Mouse (Mus musculus): Measurements from ENCODE around the gene Tssk3. TPM values are rescaled to one million over a fixed set of nuclear protein-coding genes. Genes with fewer than 3 reads are reported as not detected.

Tssk3 gene
- polyA plus RNA-seq, 1 experiment, result not detected

DNA sequence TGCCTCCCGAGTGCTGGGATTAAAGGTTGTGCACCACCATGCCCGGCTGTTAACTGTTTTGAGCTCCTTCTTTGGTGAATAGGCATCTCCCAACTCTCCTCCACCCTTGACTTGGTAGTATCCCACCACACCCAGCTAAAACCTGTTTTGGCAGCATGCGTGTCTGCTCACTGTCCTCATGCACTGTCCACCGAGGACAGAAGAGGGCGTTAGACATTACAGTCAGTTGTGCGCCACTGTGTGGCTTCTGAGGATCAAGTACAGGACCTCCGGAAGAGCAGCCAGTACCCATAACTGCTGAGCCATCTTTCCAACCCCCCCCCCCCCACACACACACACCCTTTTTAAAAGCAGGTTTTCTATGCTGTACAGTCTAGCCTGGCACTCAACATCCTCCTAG is 3.9 kb upstream of the Tssk3 start:
- no peak overlapping the region for H3K27ac ChIP-seq (ENCODE audit: control insufficient read depth, insufficient read depth, low read length)
- DNase-seq, result no peak
- 82% methylated on average over 7 of the region's 7 CpGs for WGBS

DNA sequence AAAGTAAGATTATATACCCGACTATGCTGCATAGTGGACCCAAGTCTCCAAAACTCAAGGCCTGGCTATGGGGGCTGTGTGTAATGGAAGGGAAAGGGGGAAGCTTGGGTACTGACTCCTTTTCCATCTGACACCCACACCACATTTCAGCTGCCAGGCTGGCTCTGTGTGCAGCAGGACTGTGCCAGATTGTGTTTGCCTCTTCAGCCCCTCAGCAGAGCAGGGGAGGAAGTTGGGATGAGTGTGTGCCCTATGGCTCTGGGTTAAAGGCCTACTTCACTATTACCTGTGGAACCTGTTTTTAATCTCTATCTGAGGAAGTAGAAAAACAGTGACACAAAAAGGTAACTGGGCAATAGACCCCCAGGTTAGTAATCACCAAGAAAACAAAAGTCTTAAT is 9.7 kb downstream of the Tssk3 start:
- no peak for DNase-seq
- 93% methylated on average over 1 of the region's 1 CpGs for WGBS
- TF ChIP-seq POLR2A (IDR thresholded peaks at IDR 0.05; ENCODE audit: control insufficient read depth, extremely low read depth, insufficient read depth, low read length, poor library complexity), result no peak
- no peak for TF ChIP-seq CTCF (IDR thresholded peaks at IDR 0.05; ENCODE audit: borderline replicate concordance, control insufficient read depth, extremely low read depth, insufficient read depth, low read length, poor library complexity)

More for the DNA sequence above, 3.9 kb upstream of the Tssk3 start:
- Histone ChIP-seq H3K27me3 (ENCODE audit: control insufficient read depth, insufficient read depth, low read length) (no peaks in the 10 kb centered on the region; the same call in 1 of the 2 replicates), H3K4me1 (replicated peaks; ENCODE audit: control insufficient read depth, insufficient read depth, low read length) (peaks cover 21% of the 10 kb centered on the region), H3K36me3 (ENCODE audit: control insufficient read depth, insufficient read depth, low read length) (no peaks in the 10 kb centered on the region), H3K4me3 (ENCODE audit: control insufficient read depth, insufficient read depth, low read length) (no peak overlapping the region)
- TF ChIP-seq CTCF (IDR thresholded peaks at IDR 0.05; ENCODE audit: borderline replicate concordance, control insufficient read depth, extremely low read depth, insufficient read depth, low read length, poor library complexity) (no peak), POLR2A (IDR thresholded peaks at IDR 0.05; ENCODE audit: control insufficient read depth, extremely low read depth, insufficient read depth, low read length, poor library complexity) (no peak)

DNA sequence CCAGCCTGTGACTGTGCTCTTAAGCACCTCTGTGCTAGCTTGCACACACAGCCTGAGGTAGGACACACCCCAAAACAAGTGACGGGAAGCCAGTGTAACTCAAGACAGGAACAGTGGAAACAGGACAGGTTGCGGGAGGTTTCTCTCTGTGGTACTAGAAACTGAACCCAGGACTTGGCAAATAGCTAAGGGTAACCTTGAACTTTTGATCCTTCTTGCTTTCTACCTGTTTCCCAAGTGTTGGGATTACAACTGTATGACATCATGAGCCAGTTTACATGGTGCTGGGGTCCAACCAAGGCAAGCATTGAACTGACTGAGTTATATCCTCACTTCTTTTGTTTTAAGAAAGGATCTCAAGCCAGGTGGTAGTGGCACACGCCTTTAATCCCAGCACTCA is 11.0 kb downstream of the Tssk3 start:
- no peaks in the 10 kb centered on the region for H3K4me1 ChIP-seq (replicated peaks; ENCODE audit: control insufficient read depth, insufficient read depth, low read length)
- no peak for TF ChIP-seq POLR2A (IDR thresholded peaks at IDR 0.05; ENCODE audit: control insufficient read depth, extremely low read depth, insufficient read depth, low read length, poor library complexity)
- H3K27ac ChIP-seq (ENCODE audit: control insufficient read depth, insufficient read depth, low read length), result no peak overlapping the region
- DNase-seq, result no peak
- peaks cover 28% of the 10 kb centered on the region for H3K36me3 ChIP-seq (ENCODE audit: control insufficient read depth, insufficient read depth, low read length)
- no peak overlapping the region for H3K4me3 ChIP-seq (ENCODE audit: control insufficient read depth, insufficient read depth, low read length)
- WGBS, result 94% methylated on average over 3 of the region's 3 CpGs
- no peaks in the 10 kb centered on the region for H3K27me3 ChIP-seq (ENCODE audit: control insufficient read depth, insufficient read depth, low read length)

More for the DNA sequence above, 9.7 kb downstream of the Tssk3 start:
- Histone ChIP-seq H3K36me3 (ENCODE audit: control insufficient read depth, insufficient read depth, low read length) (peaks cover 31% of the 10 kb centered on the region), H3K4me1 (replicated peaks; ENCODE audit: control insufficient read depth, insufficient read depth, low read length) (no peaks in the 10 kb centered on the region), H3K27me3 (ENCODE audit: control insufficient read depth, insufficient read depth, low read length) (no peaks in the 10 kb centered on the region), H3K27ac (ENCODE audit: control insufficient read depth, insufficient read depth, low read length) (no peak overlapping the region), H3K4me3 (ENCODE audit: control insufficient read depth, insufficient read depth, low read length) (no peak overlapping the region)

DNA sequence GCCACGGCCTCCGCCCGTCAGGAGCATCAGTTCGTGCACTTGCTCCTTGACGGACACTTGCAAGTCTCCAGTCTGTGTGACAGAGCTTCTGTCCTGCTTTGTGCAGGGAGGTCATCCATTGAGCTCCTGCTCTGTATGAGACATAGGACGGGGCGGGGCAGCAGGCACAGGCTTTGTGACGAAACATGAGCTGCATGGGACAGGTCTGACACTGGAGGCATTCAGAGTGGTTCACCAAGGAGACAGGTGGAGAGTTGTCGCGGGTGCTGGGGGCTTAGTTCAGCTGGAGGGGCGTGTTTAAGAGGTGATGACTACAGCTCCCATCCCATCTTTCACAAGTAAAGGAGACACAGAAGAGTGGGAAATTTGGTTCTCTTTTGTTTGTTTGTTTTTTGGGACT is 14.8 kb downstream of the Tssk3 start:
- no peaks in the 10 kb centered on the region for H3K4me1 ChIP-seq (replicated peaks; ENCODE audit: control insufficient read depth, insufficient read depth, low read length)
- WGBS, result 96% methylated on average over 11 of the region's 11 CpGs
- TF ChIP-seq CTCF (IDR thresholded peaks at IDR 0.05; ENCODE audit: borderline replicate concordance, control insufficient read depth, extremely low read depth, insufficient read depth, low read length, poor library complexity) (no peak), POLR2A (IDR thresholded peaks at IDR 0.05; ENCODE audit: control insufficient read depth, extremely low read depth, insufficient read depth, low read length, poor library complexity) (no peak)
- H3K36me3 ChIP-seq (ENCODE audit: control insufficient read depth, insufficient read depth, low read length), result peaks cover 47% of the 10 kb centered on the region
- no peak for DNase-seq
- H3K27me3 ChIP-seq (ENCODE audit: control insufficient read depth, insufficient read depth, low read length), result no peaks in the 10 kb centered on the region
- no peak overlapping the region for H3K4me3 ChIP-seq (ENCODE audit: control insufficient read depth, insufficient read depth, low read length)
- no peak overlapping the region for H3K27ac ChIP-seq (ENCODE audit: control insufficient read depth, insufficient read depth, low read length)

DNA sequence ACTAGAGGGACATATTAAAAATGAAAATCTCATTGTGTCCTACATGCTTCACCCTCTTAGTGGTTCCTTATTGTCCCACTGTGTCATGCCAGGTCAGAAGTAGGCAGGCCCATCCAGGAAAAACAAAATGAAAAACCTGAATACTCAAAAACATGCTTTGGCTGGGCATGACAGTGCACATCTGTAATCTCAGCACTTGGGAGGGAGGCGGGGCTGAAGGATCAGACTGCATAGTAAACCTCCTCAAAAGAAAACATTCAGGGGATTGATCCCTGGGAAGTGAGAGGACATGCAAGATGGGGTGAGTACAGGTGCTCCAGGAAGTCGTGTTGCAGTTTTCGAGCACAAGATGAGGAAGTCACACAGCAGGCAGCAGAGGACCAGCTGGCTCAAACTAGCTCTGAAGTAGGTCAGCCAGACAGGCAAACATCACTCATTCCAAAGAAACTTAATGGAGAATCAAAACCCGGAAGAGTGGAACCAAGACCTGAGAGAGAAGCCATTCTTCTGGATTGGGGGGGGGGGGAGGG is 26.5 kb downstream of the Tssk3 start:
- H3K36me3 ChIP-seq (ENCODE audit: control insufficient read depth, insufficient read depth, low read length), result peaks cover 38% of the 10 kb centered on the region
- no peak for DNase-seq
- no peak for TF ChIP-seq CTCF (IDR thresholded peaks at IDR 0.05; ENCODE audit: borderline replicate concordance, control insufficient read depth, extremely low read depth, insufficient read depth, low read length, poor library complexity)
- no peak for TF ChIP-seq POLR2A (IDR thresholded peaks at IDR 0.05; ENCODE audit: control insufficient read depth, extremely low read depth, insufficient read depth, low read length, poor library complexity)
- WGBS, result 73% methylated on average over 4 of the region's 4 CpGs
- H3K4me1 ChIP-seq (replicated peaks; ENCODE audit: control insufficient read depth, insufficient read depth, low read length), result peaks cover 9% of the 10 kb centered on the region
- no peak overlapping the region for H3K27ac ChIP-seq (ENCODE audit: control insufficient read depth, insufficient read depth, low read length)
- no peak overlapping the region for H3K4me3 ChIP-seq (ENCODE audit: control insufficient read depth, insufficient read depth, low read length)
- no peaks in the 10 kb centered on the region for H3K27me3 ChIP-seq (ENCODE audit: control insufficient read depth, insufficient read depth, low read length)

DNA sequence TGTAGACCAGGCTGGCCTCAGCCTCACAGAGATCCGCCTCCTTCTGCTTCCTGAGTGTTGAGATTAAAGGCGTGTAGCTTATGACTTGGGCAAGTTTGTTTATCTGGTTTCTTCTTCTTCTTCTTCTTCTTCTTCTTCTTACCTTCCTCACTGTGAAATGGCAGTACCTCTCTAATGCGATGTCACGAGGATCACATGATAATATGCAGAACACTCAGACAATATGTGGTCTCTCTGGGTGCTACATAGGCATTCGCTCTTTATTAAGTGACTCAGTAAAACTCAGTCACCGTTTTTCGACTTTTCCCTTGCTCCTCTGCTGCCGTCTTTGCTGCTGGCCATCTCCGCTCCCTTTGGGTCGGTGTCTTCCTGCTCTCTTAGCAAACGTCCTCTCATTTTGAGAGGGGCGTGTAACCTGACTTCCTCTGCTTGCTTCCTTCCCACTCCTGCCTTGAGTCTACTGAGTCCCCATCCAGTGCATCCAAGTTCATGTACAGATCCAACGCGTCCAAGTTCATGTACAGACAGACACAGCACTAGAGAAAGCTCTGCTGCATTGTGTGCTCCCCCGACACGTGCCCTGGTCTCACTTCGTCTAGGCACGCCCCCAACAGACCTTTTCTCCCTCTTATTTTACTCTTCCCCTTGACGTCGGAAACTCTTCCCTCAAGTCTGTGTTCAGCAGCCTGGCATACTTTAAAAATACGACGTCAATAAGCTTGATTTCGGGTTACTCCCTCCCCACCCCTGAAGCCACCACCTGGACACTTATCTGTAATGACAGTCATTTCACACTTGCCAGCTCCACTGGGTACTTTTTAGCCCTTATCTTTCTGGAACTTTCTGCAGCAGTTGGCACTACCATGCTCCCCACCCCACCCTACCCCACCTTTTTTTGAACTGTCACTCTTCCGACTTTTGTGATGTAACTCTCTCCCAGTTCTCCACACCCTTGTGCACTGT is 27.4 kb downstream of the Tssk3 start:
- no peak overlapping the region for H3K4me3 ChIP-seq (ENCODE audit: control insufficient read depth, insufficient read depth, low read length)
- H3K27ac ChIP-seq (ENCODE audit: control insufficient read depth, insufficient read depth, low read length), result no peak overlapping the region
- peaks cover 9% of the 10 kb centered on the region for H3K4me1 ChIP-seq (replicated peaks; ENCODE audit: control insufficient read depth, insufficient read depth, low read length)
- TF ChIP-seq POLR2A (IDR thresholded peaks at IDR 0.05; ENCODE audit: control insufficient read depth, extremely low read depth, insufficient read depth, low read length, poor library complexity), result no peak
- no peak for TF ChIP-seq CTCF (IDR thresholded peaks at IDR 0.05; ENCODE audit: borderline replicate concordance, control insufficient read depth, extremely low read depth, insufficient read depth, low read length, poor library complexity)
- H3K36me3 ChIP-seq (ENCODE audit: control insufficient read depth, insufficient read depth, low read length), result peaks cover 29% of the 10 kb centered on the region
- WGBS, result 93% methylated on average over 24 of the region's 24 CpGs
- H3K27me3 ChIP-seq (ENCODE audit: control insufficient read depth, insufficient read depth, low read length), result no peaks in the 10 kb centered on the region
- DNase-seq, result no peak
